Mouse (Mus musculus): Measurements from ENCODE around the gene Magoh.

GRCm38 (mm10) chr4:107928269-107928668 is 48.7 kb downstream of the Magoh start:
- TF ChIP-seq CTCF (IDR thresholded peaks at IDR 0.05) = no peak
- no peak for TF ChIP-seq EP300 (IDR thresholded peaks at IDR 0.05)
